Mouse (Mus musculus): ENCODE data around the gene Ces2e. TPM values are rescaled to one million over a fixed set of nuclear protein-coding genes. Genes with fewer than 3 reads are reported as not detected.
"Not testable (repeated sequence)": the region's sequence is repeated elsewhere in the genome, so short reads cannot be mapped to it uniquely, and the experiment has no call there.

Gene Ces2e
- 386 and 713 TPM in 2 replicates for polyA plus RNA-seq (2012; rRNA removed)

GRCm38 (mm10) chr8:104925972-104926596 is at the start of gene Ces2e:
Gene Ces2e (plus strand): TSS chr8:104926260.
- Histone ChIP-seq H3K4me3 (ENCODE audit: low read depth, low read length) (peak within 1 kb of the TSS; percentile 61), H3K4me1 (ENCODE audit: control insufficient read depth, insufficient read depth, insufficient read length, low read length) (peaks cover 21% of the 10 kb centered on the region; the same call in 1 of the 2 replicates), H3K27ac (ENCODE audit: insufficient read depth, low read depth, low read length) (peak within 1 kb of the TSS; percentile 96), H3K27me3 (ENCODE audit: control insufficient read depth, insufficient read depth, low read length) (no peaks in the 10 kb centered on the region), H3K36me3 (ENCODE audit: control insufficient read depth, insufficient read depth, low read length) (peaks cover 13% of the 10 kb centered on the region)
- TF ChIP-seq CTCF (IDR thresholded peaks at IDR 0.05; ENCODE audit: extremely low read depth, insufficient read length, insufficient replicate concordance, low read depth, low read length) (no peak), POLR2A (IDR thresholded peaks at IDR 0.05; ENCODE audit: low read depth, low read length) (no peak)
- 18% methylated on average over 5 of the region's 5 CpGs for WGBS

- not testable (repeated sequence) for H3K27ac ChIP-seq (ENCODE audit: insufficient read depth, low read depth, low read length); H3K36me3 ChIP-seq (ENCODE audit: control insufficient read depth, insufficient read depth, low read length); H3K4me1 ChIP-seq (ENCODE audit: control insufficient read depth, insufficient read depth, insufficient read length, low read length); H3K4me3 ChIP-seq (ENCODE audit: low read depth, low read length); H3K27me3 ChIP-seq (ENCODE audit: control insufficient read depth, insufficient read depth, low read length)
- no CpG with 5 or more reads among the region's 4 CpGs for WGBS
Observed at GRCm38 (mm10) chr8:104886223-104886926, 39.7 kb upstream of the Ces2e start.

GRCm38 (mm10) chr8:104901746-104902145 is 24.3 kb upstream of the Ces2e start:
- H3K27ac ChIP-seq (ENCODE audit: insufficient read depth, low read depth, low read length): no peak overlapping the region
- TF ChIP-seq CTCF (IDR thresholded peaks at IDR 0.05; ENCODE audit: extremely low read depth, insufficient read length, insufficient replicate concordance, low read depth, low read length) (no peak), POLR2A (IDR thresholded peaks at IDR 0.05; ENCODE audit: low read depth, low read length) (no peak)
- no peaks in the 10 kb centered on the region for H3K4me1 ChIP-seq (ENCODE audit: control insufficient read depth, insufficient read depth, insufficient read length, low read length)
- H3K4me3 ChIP-seq (ENCODE audit: low read depth, low read length): no peak overlapping the region
- no peaks in the 10 kb centered on the region for H3K27me3 ChIP-seq (ENCODE audit: control insufficient read depth, insufficient read depth, low read length)
- H3K36me3 ChIP-seq (ENCODE audit: control insufficient read depth, insufficient read depth, low read length): no peaks in the 10 kb centered on the region
- 55% methylated on average over 2 of the region's 2 CpGs for WGBS

- Histone ChIP-seq H3K4me1 (ENCODE audit: control insufficient read depth, insufficient read depth, insufficient read length, low read length) (no peaks in the 10 kb centered on the region), H3K4me3 (ENCODE audit: low read depth, low read length) (no peak overlapping the region), H3K27me3 (ENCODE audit: control insufficient read depth, insufficient read depth, low read length) (no peaks in the 10 kb centered on the region), H3K36me3 (ENCODE audit: control insufficient read depth, insufficient read depth, low read length) (no peaks in the 10 kb centered on the region), H3K27ac (ENCODE audit: insufficient read depth, low read depth, low read length) (no peak overlapping the region)
- 62% methylated on average over 1 of the region's 1 CpGs for WGBS
- no peak for TF ChIP-seq POLR2A (IDR thresholded peaks at IDR 0.05; ENCODE audit: low read depth, low read length)
- TF ChIP-seq CTCF (IDR thresholded peaks at IDR 0.05; ENCODE audit: extremely low read depth, insufficient read length, insufficient replicate concordance, low read depth, low read length): no peak
Observed at GRCm38 (mm10) chr8:104907111-104907510, 18.9 kb upstream of the Ces2e start.

- H3K27ac ChIP-seq (ENCODE audit: insufficient read depth, low read depth, low read length); H3K4me1 ChIP-seq (ENCODE audit: control insufficient read depth, insufficient read depth, insufficient read length, low read length); H3K36me3 ChIP-seq (ENCODE audit: control insufficient read depth, insufficient read depth, low read length); H3K4me3 ChIP-seq (ENCODE audit: low read depth, low read length); H3K27me3 ChIP-seq (ENCODE audit: control insufficient read depth, insufficient read depth, low read length): not testable (repeated sequence)
- WGBS: 79% methylated on average over 1 of the region's 1 CpGs
Observed at GRCm38 (mm10) chr8:104909021-104909420, 17.0 kb upstream of the Ces2e start.

- not testable (repeated sequence) for H3K4me1 ChIP-seq (ENCODE audit: control insufficient read depth, insufficient read depth, insufficient read length, low read length); H3K27ac ChIP-seq (ENCODE audit: insufficient read depth, low read depth, low read length); H3K27me3 ChIP-seq (ENCODE audit: control insufficient read depth, insufficient read depth, low read length); H3K4me3 ChIP-seq (ENCODE audit: low read depth, low read length); H3K36me3 ChIP-seq (ENCODE audit: control insufficient read depth, insufficient read depth, low read length)
- WGBS: 96% methylated on average over 10 of the region's 10 CpGs
Observed at GRCm38 (mm10) chr8:104909651-104910050, 16.4 kb upstream of the Ces2e start.

GRCm38 (mm10) chr8:104927301-104927700 is 1.2 kb downstream of the Ces2e start:
- H3K27me3 ChIP-seq (ENCODE audit: control insufficient read depth, insufficient read depth, low read length): no peaks in the 10 kb centered on the region
- peaks cover 21% of the 10 kb centered on the region; the same call in 1 of the 2 replicates for H3K4me1 ChIP-seq (ENCODE audit: control insufficient read depth, insufficient read depth, insufficient read length, low read length)
- H3K4me3 ChIP-seq (ENCODE audit: low read depth, low read length): no peak overlapping the region
- H3K36me3 ChIP-seq (ENCODE audit: control insufficient read depth, insufficient read depth, low read length): peaks cover 24% of the 10 kb centered on the region
- peak overlapping the region; percentile 96 for H3K27ac ChIP-seq (ENCODE audit: insufficient read depth, low read depth, low read length)
- TF ChIP-seq CTCF (IDR thresholded peaks at IDR 0.05; ENCODE audit: extremely low read depth, insufficient read length, insufficient replicate concordance, low read depth, low read length) (no peak), POLR2A (IDR thresholded peaks at IDR 0.05; ENCODE audit: low read depth, low read length) (no peak)
- WGBS: 22% methylated on average over 3 of the region's 3 CpGs
